Mouse (Mus musculus) C2C12 (cell line): Measurements from ENCODE around the gene Alpk1. TPM values are rescaled to one million over a fixed set of nuclear protein-coding genes. Genes with fewer than 3 reads are reported as not detected.

Source experiments
- H3K27me3 ChIP-seq: one replicate; pipeline ENCODE4 v1.6.1; 2011; ENCODE audit not compliant: control insufficient read depth, insufficient read depth, insufficient read length
- H3K36me3 ChIP-seq: one replicate; pipeline ENCODE4 v1.6.1; 2011; ENCODE audit not compliant: control insufficient read depth, insufficient read depth
- H3K4me3 ChIP-seq: one replicate; pipeline ENCODE4 v1.5.1; 2011; ENCODE audit warnings: mild to moderate bottlenecking, control low read depth; ENCODE audit not compliant: poor library complexity, insufficient read depth, severe bottlenecking
- H3K79me2 ChIP-seq: one replicate; pipeline ENCODE4 v1.6.1; 2011; ENCODE audit not compliant: control insufficient read depth, insufficient read depth
- H3K79me3 ChIP-seq: one replicate; pipeline ENCODE4 v1.6.1; 2011; ENCODE audit warnings: low read depth, control low read depth
- H3ac ChIP-seq: one replicate; pipeline ENCODE3; 2011; ENCODE audit warnings: low read depth; ENCODE audit not compliant: control insufficient read depth, insufficient read length
- CEBPB ChIP-seq: IDR thresholded peaks from one replicate; pipeline ENCODE4 v1.6.1; 2011; ENCODE audit warnings: low read depth, mild to moderate bottlenecking, control low read depth, moderate library complexity
- CTCF ChIP-seq: IDR thresholded peaks from one replicate; pipeline ENCODE4 v1.5.1; 2011; ENCODE audit not compliant: control insufficient read depth, insufficient read depth, insufficient read length
- FOSL1 ChIP-seq: IDR thresholded peaks from one replicate; pipeline ENCODE4 v1.8.0; 2011; ENCODE audit warnings: mild to moderate bottlenecking, low read length; ENCODE audit not compliant: poor library complexity, insufficient read depth, severe bottlenecking
- MAX ChIP-seq: IDR thresholded peaks from one replicate; pipeline ENCODE4 v1.6.1; 2011; ENCODE audit warnings: mild to moderate bottlenecking, control low read depth
- MYOD1 ChIP-seq: IDR thresholded peaks from one replicate; pipeline ENCODE4 v1.6.1; 2011; ENCODE audit warnings: low read depth; ENCODE audit not compliant: control insufficient read depth, insufficient read length
- MYOG ChIP-seq: IDR thresholded peaks from one replicate; pipeline ENCODE4 v1.6.1; 2011; ENCODE audit not compliant: control insufficient read depth, insufficient read length; ENCODE audit errors: extremely low read depth
- USF1 ChIP-seq: IDR thresholded peaks from one replicate; pipeline ENCODE4 v1.6.1; 2011; ENCODE audit warnings: low read depth, mild to moderate bottlenecking, control low read depth, moderate library complexity
- polyA plus RNA-seq: library from polyadenylated mRNA; unstranded; fragments of >200 nt; fragmentation: generic; extraction: Trizol; gene quantifications from one replicate; pipeline ENCODE4 v1.2.1, GENCODE M21; 2012; ENCODE audit warnings: missing spikeins

The Alpk1 gene
- polyA plus RNA-seq, 1 experiment = 0.60 TPM

DNA sequence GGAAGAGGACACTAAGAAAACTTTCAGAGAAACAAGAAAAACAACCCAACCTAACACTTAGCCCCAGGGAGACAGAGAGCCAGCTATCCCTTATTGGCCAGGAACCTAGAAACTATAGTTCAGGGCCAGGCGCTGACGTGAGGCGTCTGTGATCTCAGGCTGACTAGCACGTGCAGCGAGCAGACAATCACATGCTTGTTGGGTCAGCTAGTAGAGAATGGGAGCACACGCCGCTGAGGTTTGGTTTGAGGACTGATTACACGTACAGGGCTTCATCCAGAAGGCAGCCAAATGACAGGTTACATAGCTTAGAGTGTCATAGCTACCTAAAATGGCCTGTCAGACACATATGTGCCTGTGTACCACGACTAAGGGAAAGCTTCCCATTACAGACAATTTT lies 52.3 kb downstream of the Alpk1 start:
- Histone ChIP-seq H3ac (no peak overlapping the region), H3K79me2 (no peaks in the 10 kb centered on the region), H3K4me3 (no peak overlapping the region), H3K79me3 (no peaks in the 10 kb centered on the region), H3K27me3 (no peaks in the 10 kb centered on the region), H3K36me3 (no peaks in the 10 kb centered on the region)
- TF ChIP-seq CTCF (no peak), USF1 (no peak), MYOD1 (no peak), MAX (no peak), CEBPB (no peak), FOSL1 (no peak), MYOG (no peak)

DNA sequence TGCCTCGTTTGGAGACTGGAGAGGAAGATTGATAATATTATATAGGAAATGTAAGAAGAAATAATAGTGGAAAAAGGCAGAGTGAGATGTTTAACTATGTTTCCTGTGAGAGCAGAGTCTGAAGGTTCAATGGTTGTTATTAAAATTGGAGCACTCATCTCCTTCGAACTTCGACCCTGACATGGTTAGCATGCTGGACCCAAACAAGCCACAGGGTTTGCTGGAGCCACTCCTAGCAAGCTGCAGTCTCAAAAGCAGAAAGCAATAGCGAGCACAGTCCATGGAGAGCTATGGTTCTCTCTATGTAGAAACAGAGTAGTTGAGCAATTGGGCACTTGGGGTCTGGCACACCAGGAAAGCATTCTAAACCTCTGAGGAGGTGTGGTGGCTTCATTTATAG lies 59.4 kb downstream of the Alpk1 start:
- no peaks in the 10 kb centered on the region for H3K36me3 ChIP-seq
- H3K79me3 ChIP-seq = no peaks in the 10 kb centered on the region
- TF ChIP-seq CTCF = no peak
- no peak for TF ChIP-seq MYOG
- no peak for TF ChIP-seq CEBPB
- no peak for TF ChIP-seq MYOD1
- TF ChIP-seq FOSL1 = no peak
- no peaks in the 10 kb centered on the region for H3K79me2 ChIP-seq
- H3ac ChIP-seq = no peak overlapping the region
- H3K27me3 ChIP-seq = no peaks in the 10 kb centered on the region
- H3K4me3 ChIP-seq = no peak overlapping the region

DNA sequence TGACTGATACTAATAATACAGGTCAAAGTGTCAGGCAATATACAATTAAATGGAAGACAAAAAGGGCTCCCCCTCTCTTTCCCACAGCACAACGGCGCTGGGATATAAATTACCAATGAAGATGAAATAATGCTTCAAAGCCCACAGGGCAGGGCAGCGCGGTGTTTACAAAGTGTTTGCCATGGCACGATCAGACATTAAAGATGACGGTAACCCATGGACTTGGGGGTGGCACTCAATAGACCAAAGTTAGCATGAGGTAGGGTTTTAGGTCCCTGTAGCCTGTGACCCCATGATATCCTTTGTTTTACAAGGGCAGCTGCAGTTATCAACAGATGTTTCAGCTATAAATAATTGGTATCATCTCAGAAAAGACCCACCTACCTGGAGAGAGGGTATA lies 60.3 kb downstream of the Alpk1 start:
- TF ChIP-seq CTCF = no peak
- no peak for TF ChIP-seq FOSL1
- no peak for TF ChIP-seq MYOG
- no peak for TF ChIP-seq CEBPB
- no peak for TF ChIP-seq USF1
- TF ChIP-seq MYOD1 = no peak
- no peak for TF ChIP-seq MAX
- H3K79me2 ChIP-seq = no peaks in the 10 kb centered on the region
- H3K36me3 ChIP-seq = no peaks in the 10 kb centered on the region
- no peak overlapping the region for H3K4me3 ChIP-seq
- H3K79me3 ChIP-seq = no peaks in the 10 kb centered on the region
- no peak overlapping the region for H3ac ChIP-seq
- H3K27me3 ChIP-seq = no peaks in the 10 kb centered on the region

DNA sequence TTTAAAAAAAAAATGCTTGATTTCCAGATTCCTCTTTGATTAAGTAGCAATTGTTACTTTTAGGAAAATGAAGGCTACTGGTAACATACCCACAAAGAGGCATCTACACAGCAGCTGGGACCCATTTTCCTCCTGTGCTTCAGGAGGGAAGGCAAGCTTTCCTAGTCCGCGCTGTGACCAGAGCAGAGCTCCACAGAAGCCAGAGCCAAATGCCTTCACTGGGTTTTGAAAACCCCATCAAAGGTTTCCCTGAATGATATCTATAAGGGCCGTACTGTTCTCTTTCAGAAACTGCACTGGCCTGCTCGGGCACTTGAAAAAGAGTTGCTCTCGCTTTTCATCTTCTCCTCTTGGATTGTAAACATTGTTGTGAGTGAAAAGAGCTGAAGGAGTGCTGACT lies 60.7 kb downstream of the Alpk1 start:
- no peak for TF ChIP-seq MYOD1
- no peak for TF ChIP-seq CEBPB
- TF ChIP-seq FOSL1 = no peak
- TF ChIP-seq USF1 = no peak
- TF ChIP-seq CTCF = no peak
- TF ChIP-seq MYOG = no peak
- no peak for TF ChIP-seq MAX
- no peaks in the 10 kb centered on the region for H3K36me3 ChIP-seq

DNA sequence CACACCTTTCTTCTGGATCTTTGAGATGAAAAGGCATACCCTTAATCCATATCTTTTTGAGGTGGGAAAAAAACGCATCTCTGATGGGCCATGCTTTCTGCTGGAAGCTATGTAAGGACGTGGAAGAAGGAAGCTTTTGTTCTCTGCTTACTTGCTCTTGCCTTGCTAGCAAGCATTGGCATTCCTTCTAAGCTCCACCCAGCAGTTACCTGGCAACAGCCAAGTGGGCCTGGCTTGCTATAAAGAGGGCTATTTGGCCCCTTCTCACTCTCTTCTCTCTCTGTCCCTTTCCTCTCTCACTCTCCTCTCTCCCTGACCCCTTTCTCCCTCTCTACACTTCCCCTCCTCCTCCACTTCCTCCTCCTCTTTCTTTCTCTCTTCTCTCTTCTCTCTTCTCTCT lies 63.6 kb downstream of the Alpk1 start:
- no peak overlapping the region for H3K4me3 ChIP-seq
- no peak for TF ChIP-seq CTCF
- no peak for TF ChIP-seq MYOD1
- no peak for TF ChIP-seq FOSL1
- no peak for TF ChIP-seq MYOG
- TF ChIP-seq USF1 = no peak
- TF ChIP-seq CEBPB = no peak
- no peak for TF ChIP-seq MAX
- H3K27me3 ChIP-seq = no peaks in the 10 kb centered on the region
- H3K36me3 ChIP-seq = no peaks in the 10 kb centered on the region
- no peaks in the 10 kb centered on the region for H3K79me3 ChIP-seq
- H3K79me2 ChIP-seq = no peaks in the 10 kb centered on the region
- no peak overlapping the region for H3ac ChIP-seq

More for the DNA sequence above, 60.7 kb downstream of the Alpk1 start:
- no peaks in the 10 kb centered on the region for H3K79me2 ChIP-seq
- H3K4me3 ChIP-seq = no peak overlapping the region
- H3K27me3 ChIP-seq = no peaks in the 10 kb centered on the region
- H3K79me3 ChIP-seq = no peaks in the 10 kb centered on the region
- H3ac ChIP-seq = no peak overlapping the region

DNA sequence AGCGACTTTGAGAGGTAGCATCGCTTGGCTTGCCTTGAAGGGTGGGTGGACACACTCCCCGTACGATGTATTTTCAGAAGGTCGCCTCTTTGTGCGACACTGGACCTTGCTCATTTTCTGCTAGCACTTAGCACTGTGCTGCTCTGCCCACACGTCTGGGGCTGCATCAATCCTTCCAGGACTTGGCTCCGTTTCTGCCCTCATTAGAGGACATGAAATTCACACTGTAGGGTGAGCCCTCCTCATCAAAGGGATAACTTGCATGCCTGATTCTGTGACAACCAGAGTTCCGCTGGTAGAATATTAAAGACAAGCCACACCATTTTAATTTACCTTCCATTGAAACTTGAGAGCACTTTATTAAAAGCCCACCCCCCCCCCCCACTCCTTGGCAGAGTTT lies 67.2 kb downstream of the Alpk1 start:
- Histone ChIP-seq H3K4me3 (no peak overlapping the region), H3ac (no peak overlapping the region), H3K79me3 (no peaks in the 10 kb centered on the region), H3K27me3 (no peaks in the 10 kb centered on the region), H3K36me3 (no peaks in the 10 kb centered on the region), H3K79me2 (no peaks in the 10 kb centered on the region)
- TF ChIP-seq USF1 (no peak), CEBPB (no peak), MYOD1 (no peak), MAX (no peak), MYOG (no peak), CTCF (no peak), FOSL1 (no peak)
